8 mouse cellular contexts compared by ENCODE assay signal in genomic region chr12:3805852-3806251, GRCm38 (mm10). TPM values are rescaled to one million over a fixed set of nuclear protein-coding genes. Genes with fewer than 3 reads are reported as not detected.
DNase-seq lines count a peak whose midpoint lies in the region; ATAC-seq and TF ChIP-seq lines count a peak whose summit lies in the region.

Gene Dnmt3a (plus strand): TSS chr12:3806007.

- H3ac ChIP-seq in C2C12 (ENCODE audit: control insufficient read depth, insufficient read length, low read depth), result peak within 1 kb of the TSS; percentile 76

- intact Hi-C loops in left cerebral cortex, postnatal 36 days (cut with DNase I), result loop anchor here (5.0 kb wide), 2 partner anchors 51 to 66 kb away; no protein-coding TSS in a partner anchor

- H3K4me1 ChIP-seq in embryonic facial prominence, embryonic 13.5 days, result peaks cover 31% of the 10 kb centered on the region
- H3K4me1 ChIP-seq in heart, embryonic 15.5 days (replicated peaks), result peaks cover 37% of the 10 kb centered on the region
- H3K4me1 ChIP-seq in neural tube, embryonic 12.5 days, result peaks cover 34% of the 10 kb centered on the region

- H3K9ac ChIP-seq in embryonic facial prominence, embryonic 13.5 days, result peak within 1 kb of the TSS; percentile 92
- H3K9ac ChIP-seq in heart, embryonic 15.5 days, result peak within 1 kb of the TSS; percentile 95
- H3K9ac ChIP-seq in neural tube, embryonic 12.5 days, result peak within 1 kb of the TSS; percentile 89

- peaks cover 6% of the 10 kb centered on the region for H3K79me2 ChIP-seq in C2C12 (ENCODE audit: control insufficient read depth, insufficient read depth)

- H3K4me2 ChIP-seq in embryonic facial prominence, embryonic 13.5 days, result peak within 1 kb of the TSS; percentile 86
- H3K4me2 ChIP-seq in heart, embryonic 15.5 days, result peak within 1 kb of the TSS; percentile 73
- peak within 1 kb of the TSS; percentile 88 for H3K4me2 ChIP-seq in neural tube, embryonic 12.5 days (replicated peaks)

- DNase-seq in adrenal gland, adult 18-20 months (ENCODE audit: low spot score in 2 of 2), result no peak
- no peak for DNase-seq in adrenal gland, adult (ENCODE audit: inconsistent age in 2 of 2, low spot score in 1 of 2)
- no peak for DNase-seq in left cerebral cortex, postnatal 36 days (ENCODE audit: low spot score in 2 of 2)
- no peak for DNase-seq in embryo, embryonic 10 days (ENCODE audit: low spot score)

- peak within 1 kb of the TSS; percentile 41 for H3K4me3 ChIP-seq in C2C12 (ENCODE audit: insufficient read depth, poor library complexity, severe bottlenecking)
- H3K4me3 ChIP-seq in embryonic facial prominence, embryonic 13.5 days, result peak within 1 kb of the TSS; percentile 87
- H3K4me3 ChIP-seq in heart, embryonic 15.5 days, result peak within 1 kb of the TSS; percentile 86
- H3K4me3 ChIP-seq in neural tube, embryonic 12.5 days, result peak within 1 kb of the TSS; percentile 79

- TF ChIP-seq CTCF in C2C12 (IDR thresholded peaks at IDR 0.05; ENCODE audit: control insufficient read depth, insufficient read depth, insufficient read length), result no peak

- peaks cover 11% of the 10 kb centered on the region for H3K27me3 ChIP-seq in C2C12 (ENCODE audit: control insufficient read depth, insufficient read depth, insufficient read length)
- H3K27me3 ChIP-seq in embryonic facial prominence, embryonic 13.5 days, result 0 out of 2 replicates have a peak, but pooled peaks cover 2% of the 10 kb centered on the region
- H3K27me3 ChIP-seq in heart, embryonic 15.5 days, result no peaks in the 10 kb centered on the region
- H3K27me3 ChIP-seq in neural tube, embryonic 12.5 days (replicated peaks), result no peaks in the 10 kb centered on the region

- no peak for ATAC-seq in embryonic facial prominence, embryonic 13.5 days (ENCODE audit: insufficient number of reproducible peaks, insufficient read depth, low FRiP score, low TSS enrichment, low read depth)
- ATAC-seq in heart, embryonic 15.5 days (replicated peaks; ENCODE audit: insufficient number of reproducible peaks, insufficient read depth, low FRiP score, low read depth), result no peak
- peak; percentile 14 for ATAC-seq in neural tube, embryonic 12.5 days (ENCODE audit: low FRiP score, low read depth)

- no peaks in the 10 kb centered on the region for H3K79me3 ChIP-seq in C2C12 (ENCODE audit: low read depth)

- H3K27ac ChIP-seq in embryonic facial prominence, embryonic 13.5 days, result peak within 1 kb of the TSS; percentile 97
- peak within 1 kb of the TSS; percentile 98 for H3K27ac ChIP-seq in heart, embryonic 15.5 days
- H3K27ac ChIP-seq in neural tube, embryonic 12.5 days, result peak within 1 kb of the TSS; percentile 75

- 28% methylated on average over 4 of the region's 4 CpGs for WGBS in embryonic facial prominence, embryonic 13.5 days
- 14% methylated on average over 4 of the region's 4 CpGs for WGBS in heart, embryonic 15.5 days
- 17% methylated on average over 4 of the region's 4 CpGs for WGBS in neural tube, embryonic 12.5 days

- no peaks in the 10 kb centered on the region for H3K36me3 ChIP-seq in C2C12 (ENCODE audit: control insufficient read depth, insufficient read depth)
- H3K36me3 ChIP-seq in embryonic facial prominence, embryonic 13.5 days, result no peaks in the 10 kb centered on the region
- no peaks in the 10 kb centered on the region for H3K36me3 ChIP-seq in heart, embryonic 15.5 days
- no peaks in the 10 kb centered on the region for H3K36me3 ChIP-seq in neural tube, embryonic 12.5 days

- H3K9me3 ChIP-seq in embryonic facial prominence, embryonic 13.5 days, result no peaks in the 10 kb centered on the region
- no peaks in the 10 kb centered on the region for H3K9me3 ChIP-seq in heart, embryonic 15.5 days (replicated peaks)
- no peaks in the 10 kb centered on the region for H3K9me3 ChIP-seq in neural tube, embryonic 12.5 days

TF ChIP-seq in C2C12, 6 proteins besides CTCF, POLR2A, EP300 and RAD21:
- TF ChIP-seq MYOD1 (IDR thresholded peaks at IDR 0.05; ENCODE audit: control insufficient read depth, insufficient read length, low read depth), result no peak
- TF ChIP-seq CEBPB (IDR thresholded peaks at IDR 0.05; ENCODE audit: low read depth), result no peak
- TF ChIP-seq MYOG (IDR thresholded peaks at IDR 0.05; ENCODE audit: control insufficient read depth, extremely low read depth, insufficient read length), result no peak
- no peak for TF ChIP-seq MAX (IDR thresholded peaks at IDR 0.05)
- no peak for TF ChIP-seq USF1 (IDR thresholded peaks at IDR 0.05; ENCODE audit: low read depth)
- TF ChIP-seq FOSL1 (IDR thresholded peaks at IDR 0.05; ENCODE audit: insufficient read depth, low read length, poor library complexity, severe bottlenecking), result no peak

RNA-seq across cellular contexts. Expression of gene Dnmt3a, which starts in this region (rescaled TPM):
- total RNA-seq in adrenal gland, adult 18-20 months (2021), result 10 to 100 TPM; 35.9 to 42.7 TPM
- polyA plus RNA-seq in C2C12 (2012; fragmentation: generic; extraction: Trizol), result 4.6 TPM
- 168 and 180 TPM in 2 replicates for polyA plus RNA-seq in embryonic facial prominence, embryonic 13.5 days (2015; fragmentation: Nextera tagmentation; extraction: Ambion mirVana)
- 79.9 and 94.7 TPM in 2 replicates for polyA plus RNA-seq in heart, embryonic 15.5 days (2015; fragmentation: Nextera tagmentation; extraction: Ambion mirVana)
- total RNA-seq in left cerebral cortex, postnatal 36 days (2021), result 100 to 1,000 TPM; 100 to 124 TPM
- polyA plus RNA-seq in neural tube, embryonic 12.5 days (2016; fragmentation: Nextera tagmentation; extraction: Ambion mirVana), result 146 and 175 TPM in 2 replicates

Comparison
In these comparisons a context has a peak if more than half of its experiments do, and no peak if none do; other contexts are left out.
1. RNA of gene Dnmt3a (polyA plus RNA-seq): 168 to 180 TPM in embryonic facial prominence, embryonic 13.5 days, 146 to 175 TPM in neural tube, embryonic 12.5 days and 79.9 to 94.7 TPM in heart, embryonic 15.5 days; 4.6 TPM in C2C12 (single experiment); every median in the first group is over 10 times any median in the second.
2. Peak in every context shown above with its lines, with median percentiles within 50 percentile points of each other: H3K4me3 ChIP-seq, H3K27ac ChIP-seq, H3K4me2 ChIP-seq and H3K9ac ChIP-seq.